Mouse (Mus musculus) liver, embryonic 14.5 days (tissue): Measurements from ENCODE around the gene Prpf40a. TPM values are rescaled to one million over a fixed set of nuclear protein-coding genes. Genes with fewer than 3 reads are reported as not detected.
A peak's percentile ranks its signal among the peaks of the same experiment; 100 is the strongest.

Source experiments
- ATAC-seq: fragments of 200-750 bp; cut with Nextera tagmentation; 2 replicates; pipeline ENCODE4 v1.8.0; 2017; ENCODE audit warnings: moderate number of reproducible peaks, mild to moderate bottlenecking, moderate library complexity; ENCODE audit not compliant: insufficient read depth
- DNase-seq, 3 experiments: peaks; one replicate each; pipeline ENCODE4 v3.0.0-alpha.2; 2012 to 2013; ENCODE audit warnings: low read depth in 3 of 3, low spot score in 3 of 3
- H3K27ac ChIP-seq: fragments of 300-500 bp; sonication (generic); 2 replicates; pipeline ENCODE4 v1.5.1; 2014; ENCODE audit warnings: moderate library complexity, mild to moderate bottlenecking, control low read depth, inconsistent platforms
- H3K27me3 ChIP-seq: fragments of 300-500 bp; sonication (generic); 2 replicates; pipeline ENCODE4 v1.6.1; 2014; ENCODE audit warnings: mild to moderate bottlenecking, low read length, moderate library complexity; ENCODE audit not compliant: control insufficient read depth, insufficient read depth
- H3K36me3 ChIP-seq: fragments of 300-500 bp; sonication (generic); replicated peaks from 2 replicates; pipeline ENCODE4 v1.6.1; 2014; ENCODE audit warnings: low read depth; ENCODE audit not compliant: control insufficient read depth, insufficient read depth
- H3K4me1 ChIP-seq, 2 experiments: fragments of 200-500 bp in 1 of 2; fragments of 300-500 bp in 1 of 2; sonication (generic) in 1 of 2; replicated peaks; 2 replicates each; pipeline ENCODE4 v1.6.1; 2012 to 2014; ENCODE audit warnings: antibody characterized with exemption in 1 of 2, inconsistent platforms in 1 of 2, low read length in 1 of 2; ENCODE audit not compliant: control insufficient read depth in 2 of 2, insufficient read depth in 2 of 2
- H3K4me2 ChIP-seq: fragments of 300-500 bp; sonication (generic); 2 replicates; pipeline ENCODE4 v1.6.1; 2014; ENCODE audit warnings: low read depth, mild to moderate bottlenecking, control low read depth, moderate library complexity
- H3K4me3 ChIP-seq, 2 experiments: fragments of 200-500 bp in 1 of 2; fragments of 300-500 bp in 1 of 2; sonication (generic) in 1 of 2; 2 replicates each; pipeline ENCODE4 v1.5.1; 2012 to 2014; ENCODE audit warnings: low read depth in 2 of 2, low read length in 2 of 2, mild to moderate bottlenecking in 2 of 2, control low read depth in 1 of 2, inconsistent platforms in 1 of 2, moderate library complexity in 1 of 2; ENCODE audit not compliant: insufficient read depth in 1 of 2
- H3K9ac ChIP-seq: fragments of 300-500 bp; sonication (generic); replicated peaks from 2 replicates; pipeline ENCODE4 v1.6.1; 2014; ENCODE audit warnings: mild to moderate bottlenecking, control low read depth, moderate library complexity
- H3K9me3 ChIP-seq: fragments of 300-500 bp; sonication (generic); 2 replicates; pipeline ENCODE4 v1.6.1; 2016; ENCODE audit warnings: low read length, mixed read lengths; ENCODE audit not compliant: control insufficient read depth
- CTCF ChIP-seq: IDR thresholded peaks from 2 replicates; pipeline ENCODE4 v1.5.1; 2016; ENCODE audit warnings: antibody characterized with exemption, low read depth, control low read depth
- EP300 ChIP-seq: IDR thresholded peaks from 2 replicates; pipeline ENCODE4 v1.6.1; 2016; ENCODE audit warnings: antibody characterized with exemption, low read depth
- WGBS: fragments of 180-500 bp; shearing (Covaris S2); extraction: QIAGEN DNeasy Blood & Tissue Kit; methylation state at CpG from one replicate; pipeline ENCODE4 v1.1.7; 2014; ENCODE audit not compliant: insufficient replicate concordance; 5-methylcytosine and 5-hydroxymethylcytosine counted together
- polyA plus RNA-seq, 2 experiments: library from polyadenylated mRNA; depleted of rRNA in 1 of 2; stranded (reverse) in 1 of 2; unstranded in 1 of 2; fragments of >200 nt; fragmentation: Nextera tagmentation in 1 of 2; extraction: Ambion mirVana in 1 of 2; gene quantifications; 2 replicates each; pipeline versions ENCODE4 v1.2.1 to v1.2.3; 2012 to 2014

Prpf40a gene
- polyA plus RNA-seq, 2 experiments = 11.0 to 76.3 TPM

DNA sequence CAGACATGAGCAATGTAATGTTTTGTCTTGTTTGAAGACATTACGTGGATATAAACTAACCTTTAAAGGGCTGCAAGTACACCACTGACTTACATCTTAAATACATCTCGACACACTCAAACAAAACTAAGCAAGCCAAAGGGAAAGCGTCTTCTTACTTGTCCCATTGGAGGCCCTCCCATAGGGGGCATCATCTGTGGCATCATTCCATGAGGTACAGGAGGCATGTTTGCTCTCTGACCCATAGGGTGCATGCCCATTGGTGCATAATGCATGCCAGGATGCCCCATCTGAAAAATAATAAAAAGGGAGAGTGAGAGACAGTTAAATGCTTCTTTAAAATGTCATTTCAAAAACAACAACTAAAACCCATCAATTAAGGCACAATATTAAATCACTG, 1.3 kb downstream of the Prpf40a start:
- WGBS = 63% methylated on average over 3 of the region's 3 CpGs

DNA sequence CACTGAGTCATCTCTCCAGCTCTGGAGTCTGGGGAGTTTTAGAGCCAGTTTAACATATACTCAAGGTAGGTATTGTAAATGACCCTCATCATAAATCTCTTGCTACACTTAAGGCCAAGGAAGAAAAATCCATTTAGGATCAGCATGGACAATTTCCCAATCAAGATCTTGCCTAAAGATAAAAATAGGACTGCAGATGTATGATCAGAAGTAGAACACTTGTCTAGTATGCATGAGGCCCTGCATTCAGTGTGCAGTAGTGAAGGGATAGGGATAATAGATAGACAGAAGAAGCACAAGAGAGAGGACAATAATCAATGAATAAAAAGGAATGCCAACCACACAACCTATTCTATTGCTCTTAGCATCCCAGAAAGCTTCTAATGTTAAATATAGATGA, 11.2 kb downstream of the Prpf40a start:
- TF ChIP-seq EP300 = no peak
- TF ChIP-seq CTCF = no peak
- H3K4me3 ChIP-seq = no peak overlapping the region
- H3K36me3 ChIP-seq = peaks cover 9% of the 10 kb centered on the region
- H3K9me3 ChIP-seq = no peaks in the 10 kb centered on the region
- H3K9ac ChIP-seq = no peak overlapping the region
- ATAC-seq (no peak), DNase-seq (no peak)
- no peak overlapping the region for H3K27ac ChIP-seq
- H3K4me2 ChIP-seq = no peak overlapping the region
- no peaks in the 10 kb centered on the region for H3K27me3 ChIP-seq
- H3K4me1 ChIP-seq = no peaks in the 10 kb centered on the region

More for the DNA sequence above, 1.3 kb downstream of the Prpf40a start:
- ATAC-seq (no peak), DNase-seq (peak; percentile 9 to 31 (median 30))
- H3K27ac ChIP-seq = no peak overlapping the region
- H3K4me3 ChIP-seq = peak overlapping the region; percentile 78 to 86
- peaks cover 4% of the 10 kb centered on the region for H3K36me3 ChIP-seq
- no peaks in the 10 kb centered on the region for H3K9me3 ChIP-seq
- no peaks in the 10 kb centered on the region for H3K27me3 ChIP-seq
- H3K4me2 ChIP-seq = peak overlapping the region; percentile 58
- TF ChIP-seq EP300 (no peak), CTCF (peak; percentile 49)
- peaks cover 0 to 6% of the 10 kb centered on the region in 2 experiments; a peak in 3 of 4 replicates for H3K4me1 ChIP-seq
- H3K9ac ChIP-seq = no peak overlapping the region; the same call in 1 of the 2 replicates

DNA sequence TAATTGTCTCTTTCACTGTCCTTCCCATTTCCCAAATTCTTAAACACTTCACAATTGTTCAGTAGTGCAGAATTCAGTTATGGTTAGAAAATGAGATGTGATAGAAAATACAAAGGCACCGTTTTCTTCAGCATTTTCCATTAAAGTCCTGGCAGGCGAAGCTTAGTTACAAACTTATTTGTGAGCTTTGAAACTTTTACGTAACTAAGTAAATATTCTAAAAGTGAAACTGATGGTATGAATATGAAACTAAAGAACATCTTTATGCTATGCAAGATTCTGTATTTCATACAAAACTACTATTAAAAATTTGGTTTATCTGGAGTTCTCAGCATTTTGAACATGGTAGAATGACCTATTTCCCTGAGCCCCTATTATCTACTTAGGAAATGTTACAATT, 12.1 kb downstream of the Prpf40a start:
- WGBS = 75% methylated on average over 3 of the region's 3 CpGs

DNA sequence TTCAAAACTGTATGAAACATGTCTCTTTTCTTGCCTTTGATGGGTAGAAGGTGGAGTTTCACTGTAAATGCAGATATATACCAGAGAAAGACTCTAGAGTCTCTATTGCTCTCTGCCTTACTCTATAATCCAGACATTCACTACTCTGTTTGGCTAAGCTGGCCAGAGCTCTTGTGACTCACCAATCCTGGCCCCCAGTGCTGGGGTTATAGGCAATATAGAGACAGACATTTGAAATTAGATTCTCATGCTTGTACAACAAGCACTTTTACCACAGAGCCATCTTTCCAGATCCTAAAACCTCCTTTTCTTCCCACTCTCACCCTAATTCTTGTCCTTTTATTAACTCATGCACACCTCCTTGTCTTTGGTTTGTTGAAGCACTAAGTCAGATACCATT, 17.1 kb downstream of the Prpf40a start:
- H3K9me3 ChIP-seq = no peaks in the 10 kb centered on the region
- no peaks in the 10 kb centered on the region for H3K27me3 ChIP-seq
- peaks cover 23% of the 10 kb centered on the region for H3K36me3 ChIP-seq
- H3K27ac ChIP-seq = no peak overlapping the region
- DNase-seq = no peak
- H3K4me1 ChIP-seq = no peaks in the 10 kb centered on the region
- no peak overlapping the region for H3K4me2 ChIP-seq
- TF ChIP-seq CTCF = no peak
- TF ChIP-seq EP300 = no peak
- ATAC-seq = no peak
- H3K9ac ChIP-seq = no peak overlapping the region
- H3K4me3 ChIP-seq = no peak overlapping the region

More for the DNA sequence above, 12.1 kb downstream of the Prpf40a start:
- Histone ChIP-seq H3K4me3 (no peak overlapping the region), H3K4me1 (no peaks in the 10 kb centered on the region), H3K9me3 (no peaks in the 10 kb centered on the region), H3K36me3 (peaks cover 16% of the 10 kb centered on the region), H3K4me2 (no peak overlapping the region), H3K9ac (no peak overlapping the region), H3K27me3 (no peaks in the 10 kb centered on the region), H3K27ac (no peak overlapping the region)
- TF ChIP-seq CTCF (no peak), EP300 (no peak)
- ATAC-seq (no peak), DNase-seq (no peak)

DNA sequence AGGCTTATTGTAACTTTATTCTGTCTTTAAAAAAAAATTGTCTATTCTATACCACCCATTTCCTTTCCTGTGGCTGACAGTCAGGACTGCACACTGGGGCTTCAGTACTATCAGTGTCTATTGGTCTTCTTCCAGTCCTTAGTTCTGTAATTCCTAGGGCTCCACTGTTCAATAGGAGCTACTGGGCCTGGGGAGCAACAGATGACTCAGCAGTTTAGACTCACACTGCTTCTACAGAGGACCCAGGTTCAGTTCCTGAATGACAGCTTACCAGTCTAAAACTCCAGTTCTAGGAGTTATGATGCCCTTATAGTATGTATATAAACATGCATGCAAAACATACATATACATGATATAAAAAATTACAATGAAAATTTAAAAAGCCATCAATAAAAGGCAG, 44.2 kb downstream of the Prpf40a start:
- Histone ChIP-seq H3K4me1 (no peaks in the 10 kb centered on the region), H3K27ac (no peak overlapping the region), H3K9ac (no peak overlapping the region), H3K27me3 (no peaks in the 10 kb centered on the region), H3K36me3 (peaks cover 30% of the 10 kb centered on the region), H3K4me3 (no peak overlapping the region), H3K9me3 (no peaks in the 10 kb centered on the region), H3K4me2 (no peak overlapping the region)
- TF ChIP-seq CTCF (no peak), EP300 (no peak)
- ATAC-seq (no peak), DNase-seq (no peak)

DNA sequence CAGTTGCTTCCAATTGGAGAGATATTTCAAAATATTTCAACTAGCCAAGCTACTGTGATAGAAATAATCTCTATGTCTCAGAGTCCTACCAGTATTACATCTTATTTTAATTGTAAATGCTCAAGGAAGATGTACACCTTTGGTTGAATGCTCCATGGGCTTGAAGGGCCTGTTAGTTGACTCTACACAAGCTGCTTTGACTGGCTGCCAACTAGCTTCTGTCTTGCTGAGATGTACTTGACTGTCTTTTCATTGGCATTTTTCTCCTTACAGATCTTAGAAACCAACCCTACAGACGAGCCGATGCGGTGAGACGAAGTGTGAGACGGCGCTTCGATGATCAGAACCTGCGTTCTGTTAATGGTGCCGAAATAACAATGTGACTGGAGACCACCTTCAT, 59.5 kb downstream of the Prpf40a start:
- no peaks in the 10 kb centered on the region; the same call in none of the 2 replicates for H3K36me3 ChIP-seq
- no peak for ATAC-seq
- TF ChIP-seq CTCF = no peak
- TF ChIP-seq EP300 = no peak

More for the DNA sequence above, 59.5 kb downstream of the Prpf40a start:
- Histone ChIP-seq H3K27ac (no peak overlapping the region), H3K9me3 (no peaks in the 10 kb centered on the region), H3K4me2 (no peak overlapping the region), H3K4me3 (no peak overlapping the region), H3K9ac (no peak overlapping the region), H3K27me3 (no peaks in the 10 kb centered on the region), H3K4me1 (no peaks in the 10 kb centered on the region)
- WGBS = 88% methylated on average over 9 of the region's 9 CpGs
- DNase-seq = no peak
